ENCODE assay signal across 8 mouse cellular contexts in the genomic region with DNA sequence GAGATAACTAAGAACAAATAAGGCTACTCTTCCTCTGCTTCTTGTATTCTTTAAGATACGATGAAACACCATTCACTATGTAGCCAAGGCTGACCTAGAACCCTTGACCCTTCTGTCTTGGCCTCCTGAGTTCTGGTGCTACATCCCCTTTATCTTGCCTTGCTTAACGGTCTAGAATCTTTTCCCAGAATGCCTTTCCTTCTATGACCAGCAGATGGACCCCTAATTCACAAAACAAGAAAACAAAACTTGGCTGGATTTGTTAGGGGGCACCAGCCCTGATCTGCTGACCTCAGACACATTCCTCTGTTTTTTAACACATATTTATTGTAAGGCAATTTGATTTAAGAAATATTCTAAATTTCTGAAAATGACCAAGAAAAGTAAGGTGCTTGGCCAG. TPM values are rescaled to one million over a fixed set of nuclear protein-coding genes. Genes with fewer than 3 reads are reported as not detected.
DNase-seq lines count a peak whose midpoint lies in the region; ATAC-seq and TF ChIP-seq lines count a peak whose summit lies in the region.

No protein-coding gene starts in this region.

- WGBS in hindbrain, postnatal 0 days = 18% methylated on average over 2 of the region's 2 CpGs
- WGBS in hindbrain, embryonic 13.5 days = 29% methylated on average over 2 of the region's 2 CpGs
- 22% methylated on average over 2 of the region's 2 CpGs for WGBS in embryonic facial prominence, embryonic 14.5 days
- 29% methylated on average over 2 of the region's 2 CpGs for WGBS in forebrain, embryonic 16.5 days

- no peak overlapping the region for H3K27ac ChIP-seq in hindbrain, postnatal 0 days
- H3K27ac ChIP-seq in hindbrain, embryonic 13.5 days = no peak overlapping the region
- H3K27ac ChIP-seq in embryonic facial prominence, embryonic 14.5 days (replicated peaks; ENCODE audit: low read depth, low read length) = no peak overlapping the region
- no peak overlapping the region for H3K27ac ChIP-seq in forebrain, embryonic 16.5 days (ENCODE audit: low read length)

- peak; percentile 81 for DNase-seq in hindbrain, postnatal 0 days (ENCODE audit: low spot score)
- DNase-seq in 3T3-L1 (ENCODE audit: low read depth, low spot score) (peak; percentile 71), ES-CJ7 (ENCODE audit: low read depth, low spot score) (peak; percentile 84)
- DNase-seq in embryonic facial prominence, embryonic 14.5 days (ENCODE audit: low spot score) = peak; percentile 60
- peak; percentile 24 to 43 for DNase-seq in natural killer cell, adult 2 months (ENCODE audit: low spot score in 2 of 2)
- no peak for DNase-seq in gastrocnemius, postnatal 4 days (ENCODE audit: low spot score in 2 of 2)

- no peak overlapping the region for H3K4me3 ChIP-seq in hindbrain, postnatal 0 days (ENCODE audit: low read length)
- H3K4me3 ChIP-seq in hindbrain, embryonic 13.5 days = no peak overlapping the region
- no peak overlapping the region for H3K4me3 ChIP-seq in embryonic facial prominence, embryonic 14.5 days (ENCODE audit: low read depth, low read length)
- no peak overlapping the region for H3K4me3 ChIP-seq in forebrain, embryonic 16.5 days (replicated peaks; ENCODE audit: low read length)

- no peak overlapping the region for H3K4me2 ChIP-seq in hindbrain, postnatal 0 days (ENCODE audit: low read depth, low read length)
- H3K4me2 ChIP-seq in hindbrain, embryonic 13.5 days = no peak overlapping the region
- H3K4me2 ChIP-seq in embryonic facial prominence, embryonic 14.5 days (ENCODE audit: low read depth, low read length) = no peak overlapping the region
- H3K4me2 ChIP-seq in forebrain, embryonic 16.5 days (ENCODE audit: low read length) = no peak overlapping the region

- H3K9ac ChIP-seq in hindbrain, postnatal 0 days (replicated peaks; ENCODE audit: low read length) = no peak overlapping the region
- H3K9ac ChIP-seq in hindbrain, embryonic 13.5 days = no peak overlapping the region
- H3K9ac ChIP-seq in embryonic facial prominence, embryonic 14.5 days (ENCODE audit: low read depth, low read length) = no peak overlapping the region
- H3K9ac ChIP-seq in forebrain, embryonic 16.5 days (replicated peaks; ENCODE audit: low read depth, low read length) = no peak overlapping the region

- no peaks in the 10 kb centered on the region for H3K4me1 ChIP-seq in hindbrain, postnatal 0 days (ENCODE audit: insufficient read depth, low read length)
- peaks cover 19% of the 10 kb centered on the region for H3K4me1 ChIP-seq in hindbrain, embryonic 13.5 days (replicated peaks)
- H3K4me1 ChIP-seq in embryonic facial prominence, embryonic 14.5 days (ENCODE audit: control insufficient read depth, insufficient read depth, low read length) = 0 out of 2 replicates have a peak, but pooled peaks cover 8% of the 10 kb centered on the region
- peaks cover 4% of the 10 kb centered on the region for H3K4me1 ChIP-seq in forebrain, embryonic 16.5 days (replicated peaks; ENCODE audit: control insufficient read depth, insufficient read depth, low read length)

- no peaks in the 10 kb centered on the region for H3K27me3 ChIP-seq in hindbrain, postnatal 0 days (ENCODE audit: insufficient read depth, low read length)
- peaks cover 15% of the 10 kb centered on the region for H3K27me3 ChIP-seq in hindbrain, embryonic 13.5 days
- no peaks in the 10 kb centered on the region for H3K27me3 ChIP-seq in embryonic facial prominence, embryonic 14.5 days (replicated peaks; ENCODE audit: control insufficient read depth, insufficient read depth, low read length)
- H3K27me3 ChIP-seq in forebrain, embryonic 16.5 days (replicated peaks; ENCODE audit: control insufficient read depth, insufficient read depth, low read length) = peaks cover 4% of the 10 kb centered on the region

- no peaks in the 10 kb centered on the region for H3K9me3 ChIP-seq in hindbrain, postnatal 0 days (ENCODE audit: low read length)
- no peaks in the 10 kb centered on the region for H3K9me3 ChIP-seq in hindbrain, embryonic 13.5 days
- no peaks in the 10 kb centered on the region for H3K9me3 ChIP-seq in embryonic facial prominence, embryonic 14.5 days (ENCODE audit: control insufficient read depth, low read length)
- no peaks in the 10 kb centered on the region for H3K9me3 ChIP-seq in forebrain, embryonic 16.5 days (ENCODE audit: control insufficient read depth, low read length)

- no peaks in the 10 kb centered on the region for H3K36me3 ChIP-seq in hindbrain, postnatal 0 days (ENCODE audit: insufficient read depth, low read length)
- no peaks in the 10 kb centered on the region for H3K36me3 ChIP-seq in hindbrain, embryonic 13.5 days
- no peaks in the 10 kb centered on the region for H3K36me3 ChIP-seq in embryonic facial prominence, embryonic 14.5 days (ENCODE audit: control insufficient read depth, insufficient read depth, low read length)
- H3K36me3 ChIP-seq in forebrain, embryonic 16.5 days (ENCODE audit: control insufficient read depth, insufficient read depth) = no peaks in the 10 kb centered on the region

- TF ChIP-seq CTCF in hindbrain, postnatal 0 days (IDR thresholded peaks at IDR 0.05; ENCODE audit: low read depth) = peak; percentile 82

- no peak for ATAC-seq in hindbrain, postnatal 0 days
- ATAC-seq in hindbrain, embryonic 13.5 days (ENCODE audit: low FRiP score) = no peak
- ATAC-seq in embryonic facial prominence, embryonic 14.5 days (ENCODE audit: low read depth) = no peak
- ATAC-seq in forebrain, embryonic 16.5 days = no peak

RNA-seq across cellular contexts. Expression of a gene that starts 1.9 kb away (rescaled TPM):
- total RNA-seq in hindbrain, postnatal 0 days (2014; rRNA removed) = not detected in 2 replicates
- polyA plus RNA-seq in hindbrain, postnatal 0 days (2015; fragmentation: Nextera tagmentation; extraction: Ambion mirVana) = not detected in 2 replicates
- 0.31 TPM in 1 of 2 replicates, not detected in the other for polyA plus RNA-seq in hindbrain, embryonic 13.5 days (2015; fragmentation: Nextera tagmentation; extraction: Ambion mirVana)
- polyA plus RNA-seq in embryonic facial prominence, embryonic 14.5 days (2014; fragmentation: Nextera tagmentation; extraction: Ambion mirVana) = 0.54 and 0.98 TPM in 2 replicates
- total RNA-seq in gastrocnemius, postnatal 4 days (2021) = under 1 TPM; 0.86 to 0.88 TPM
- not detected in 2 replicates for polyA plus RNA-seq in forebrain, embryonic 16.5 days (2015; fragmentation: Nextera tagmentation; extraction: Ambion mirVana)

RNA-seq across cellular contexts. Expression of a gene that starts 2.6 kb away (rescaled TPM):
- not detected in 2 replicates for total RNA-seq in hindbrain, postnatal 0 days (2014; rRNA removed)
- polyA plus RNA-seq in hindbrain, postnatal 0 days (2015; fragmentation: Nextera tagmentation; extraction: Ambion mirVana) = 0.24 and 0.31 TPM in 2 replicates
- 0.25 and 0.29 TPM in 2 replicates for polyA plus RNA-seq in hindbrain, embryonic 13.5 days (2015; fragmentation: Nextera tagmentation; extraction: Ambion mirVana)
- polyA plus RNA-seq in embryonic facial prominence, embryonic 14.5 days (2014; fragmentation: Nextera tagmentation; extraction: Ambion mirVana) = 0.53 and 0.84 TPM in 2 replicates
- under 1 TPM in 1 of 2 experiments, not detected in 1; 0.25 TPM for total RNA-seq in gastrocnemius, postnatal 4 days (2021)
- polyA plus RNA-seq in forebrain, embryonic 16.5 days (2015; fragmentation: Nextera tagmentation; extraction: Ambion mirVana) = 0.18 TPM in 1 of 2 replicates, not detected in the other

RNA-seq across cellular contexts. Expression of a gene that starts 8.8 kb away (rescaled TPM):
- 409 and 504 TPM in 2 replicates for total RNA-seq in hindbrain, postnatal 0 days (2014; rRNA removed)
- 829 and 887 TPM in 2 replicates for polyA plus RNA-seq in hindbrain, postnatal 0 days (2015; fragmentation: Nextera tagmentation; extraction: Ambion mirVana)
- polyA plus RNA-seq in hindbrain, embryonic 13.5 days (2015; fragmentation: Nextera tagmentation; extraction: Ambion mirVana) = 802 and 803 TPM in 2 replicates
- 706 and 727 TPM in 2 replicates for polyA plus RNA-seq in embryonic facial prominence, embryonic 14.5 days (2014; fragmentation: Nextera tagmentation; extraction: Ambion mirVana)
- total RNA-seq in gastrocnemius, postnatal 4 days (2021) = 100 to 1,000 TPM; 349 to 357 TPM
- 713 and 749 TPM in 2 replicates for polyA plus RNA-seq in forebrain, embryonic 16.5 days (2015; fragmentation: Nextera tagmentation; extraction: Ambion mirVana)

RNA-seq across cellular contexts. Expression of a gene that starts 11.3 kb away (rescaled TPM):
- total RNA-seq in hindbrain, postnatal 0 days (2014; rRNA removed) = 4.9 and 17.1 TPM in 2 replicates
- 6.9 and 8.6 TPM in 2 replicates for polyA plus RNA-seq in hindbrain, postnatal 0 days (2015; fragmentation: Nextera tagmentation; extraction: Ambion mirVana)
- polyA plus RNA-seq in hindbrain, embryonic 13.5 days (2015; fragmentation: Nextera tagmentation; extraction: Ambion mirVana) = 0.83 and 2.3 TPM in 2 replicates
- 0.52 TPM in 1 of 2 replicates, not detected in the other for polyA plus RNA-seq in embryonic facial prominence, embryonic 14.5 days (2014; fragmentation: Nextera tagmentation; extraction: Ambion mirVana)
- not detected for total RNA-seq in gastrocnemius, postnatal 4 days (2021)
- polyA plus RNA-seq in forebrain, embryonic 16.5 days (2015; fragmentation: Nextera tagmentation; extraction: Ambion mirVana) = 0.66 and 3.4 TPM in 2 replicates

RNA-seq across cellular contexts. Expression of a gene that starts 16.4 kb away (rescaled TPM):
- total RNA-seq in hindbrain, postnatal 0 days (2014; rRNA removed) = not detected in 2 replicates
- not detected in 2 replicates for polyA plus RNA-seq in hindbrain, postnatal 0 days (2015; fragmentation: Nextera tagmentation; extraction: Ambion mirVana)
- not detected in 2 replicates for polyA plus RNA-seq in hindbrain, embryonic 13.5 days (2015; fragmentation: Nextera tagmentation; extraction: Ambion mirVana)
- 1.1 and 2.7 TPM in 2 replicates for polyA plus RNA-seq in embryonic facial prominence, embryonic 14.5 days (2014; fragmentation: Nextera tagmentation; extraction: Ambion mirVana)
- total RNA-seq in gastrocnemius, postnatal 4 days (2021) = not detected
- not detected in 2 replicates for polyA plus RNA-seq in forebrain, embryonic 16.5 days (2015; fragmentation: Nextera tagmentation; extraction: Ambion mirVana)

Comparison
In these comparisons a context has a peak if more than half of its experiments do, and no peak if none do; other contexts are left out.
1. DNase-seq: peak in hindbrain, postnatal 0 days (single experiment), 3T3-L1 (single experiment), ES-CJ7 (single experiment), embryonic facial prominence, embryonic 14.5 days (single experiment) and natural killer cell, adult 2 months (2 of 2); none in gastrocnemius, postnatal 4 days (0 of 2).